Mouse (Mus musculus): ENCODE measurements around the gene Spry1.
"Not testable (repeated sequence)": the region's sequence is repeated elsewhere in the genome, so short reads cannot be mapped to it uniquely, and the experiment has no call there.

Gene Spry1
- long read RNA-seq, experiment 1, partial matches to known transcripts: 0 of 5 reads
- long read RNA-seq, experiment 1, other reads (novel, unspliced or antisense): 5 of 5 reads
- long read RNA-seq, experiment 2, partial matches to known transcripts: 3 of 3 reads
- long read RNA-seq, experiment 2, other reads (novel, unspliced or antisense): 0 of 3 reads

DNA sequence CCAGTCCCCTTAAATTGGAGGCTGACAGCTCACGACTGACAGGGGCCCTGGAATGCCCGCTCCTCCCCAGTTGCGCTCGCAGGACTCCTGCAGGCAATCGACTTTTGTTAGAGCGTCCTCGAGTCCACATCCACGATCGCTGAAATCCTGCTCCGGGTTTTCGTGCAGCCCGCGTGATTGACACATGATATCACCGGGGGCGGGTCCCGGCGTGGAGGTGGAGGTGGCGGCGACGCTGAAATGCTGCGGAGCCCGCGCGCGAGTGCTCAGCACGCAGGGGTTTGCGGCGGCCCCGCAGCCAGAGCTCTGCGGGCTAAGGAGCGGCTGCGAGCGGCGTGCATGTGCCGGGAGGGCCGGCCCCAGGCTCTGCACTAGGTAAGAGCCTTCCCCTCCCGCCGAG lies at the start of gene Spry1:
Gene Spry1, plus strand, starts transcription at position 258 of the 400 bp plus-strand sequence.
- intact Hi-C loops (cut with DNase I): loop anchor here (5.0 to 10.0 kb wide), 4 partner anchors 115 to 563 kb away; no protein-coding TSS in a partner anchor

DNA sequence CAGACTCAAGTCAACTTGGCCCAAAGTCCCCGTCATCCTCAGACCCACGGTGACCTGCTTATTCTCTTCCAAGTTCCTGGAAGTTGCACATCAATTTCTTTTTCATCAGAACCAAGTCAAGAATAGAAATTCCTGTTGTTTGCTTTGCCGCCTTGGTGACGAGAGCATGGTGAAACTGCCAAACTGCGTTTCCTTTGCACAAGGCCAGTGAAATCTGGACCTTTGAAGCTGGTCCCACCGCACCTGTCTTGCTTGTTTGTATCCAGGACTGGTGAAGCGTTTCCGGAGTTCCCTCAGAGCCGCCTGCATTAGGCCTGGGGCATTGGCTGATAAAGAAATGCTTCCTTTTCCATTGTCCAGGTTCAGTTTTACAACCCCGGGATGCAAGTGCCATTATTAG lies 44.0 kb upstream of the Spry1 start:
- intact Hi-C loops (cut with DNase I): no loop called here

DNA sequence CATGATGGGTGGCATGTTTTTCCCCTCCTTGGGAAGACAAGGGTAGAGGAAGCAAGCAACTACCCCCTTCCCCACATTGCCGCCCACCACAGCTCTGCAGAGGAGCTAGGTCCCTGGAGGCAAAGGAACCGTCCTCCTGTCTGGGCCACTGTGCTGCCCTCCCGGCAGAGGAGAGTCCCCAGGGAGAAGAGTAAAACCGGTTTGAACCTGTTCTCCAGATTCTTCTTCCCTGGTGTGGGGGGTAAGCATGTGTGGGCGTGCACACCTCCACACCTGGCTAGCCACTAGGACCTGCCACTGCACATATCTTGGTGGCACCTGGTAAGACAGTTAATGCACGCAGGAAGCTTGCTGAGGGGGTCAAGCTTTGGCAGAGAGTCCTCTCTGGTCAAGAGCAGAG lies 43.2 kb upstream of the Spry1 start:
- intact Hi-C loops (cut with DNase I): no loop called here

DNA sequence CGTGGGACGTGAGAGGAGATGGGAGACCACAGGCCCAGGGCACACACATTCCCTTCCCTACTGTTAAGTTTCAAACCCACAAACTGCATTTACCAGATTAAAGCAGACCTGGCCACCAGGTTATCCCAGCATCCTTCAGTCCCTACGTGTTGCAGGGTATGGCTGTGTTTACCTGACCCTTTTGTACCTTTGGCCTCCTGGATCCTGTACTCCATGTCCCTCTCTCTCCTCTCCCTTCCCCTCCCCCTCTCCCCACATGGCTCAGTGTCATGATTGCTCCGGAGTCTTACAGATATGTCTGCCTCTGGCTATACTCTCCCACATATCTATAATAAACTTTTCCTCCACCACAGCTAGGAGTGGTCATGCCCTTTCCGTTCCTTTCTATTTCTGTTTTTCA lies 42.5 kb upstream of the Spry1 start:
- intact Hi-C loops (cut with DNase I): no loop called here

DNA sequence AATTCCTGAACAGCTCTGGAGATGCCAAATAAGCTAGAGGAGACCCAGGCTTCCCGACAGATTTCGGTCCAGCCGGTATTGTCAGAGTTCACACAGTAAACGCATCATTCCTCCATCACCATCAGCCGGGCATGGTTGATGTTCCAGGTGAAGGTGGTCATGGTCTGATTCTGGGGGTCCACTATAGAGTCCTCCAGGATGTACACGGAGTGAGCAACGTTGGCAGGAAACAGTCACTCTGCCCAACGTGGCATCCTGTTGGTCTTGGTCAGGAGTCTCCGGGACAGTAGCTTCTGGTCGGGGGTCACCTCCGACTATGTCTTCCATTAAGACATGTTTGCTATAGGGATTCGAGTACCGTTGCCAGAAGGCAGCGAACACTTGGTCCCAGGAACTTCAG lies 40.1 kb upstream of the Spry1 start:
- intact Hi-C loops (cut with DNase I): not testable (repeated sequence)

DNA sequence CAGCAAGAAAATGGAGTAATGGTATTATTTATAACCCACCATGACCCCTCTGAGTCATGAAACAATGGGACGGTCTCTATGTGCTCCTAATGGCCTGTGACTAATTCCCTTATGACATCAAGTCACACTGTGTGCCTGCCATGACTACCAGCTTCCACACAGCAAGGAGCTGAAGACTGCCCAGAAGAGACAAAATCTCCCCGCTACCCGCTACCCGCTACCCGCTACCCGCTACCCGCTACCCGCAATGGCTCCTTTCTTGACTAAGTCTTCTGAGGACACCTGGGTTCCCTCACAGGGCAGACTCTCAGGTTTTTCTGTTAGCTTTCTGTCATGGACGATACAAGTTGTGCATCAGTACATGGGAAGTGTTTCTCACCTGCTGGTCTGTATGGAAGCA lies 37.4 kb upstream of the Spry1 start:
- intact Hi-C loops (cut with DNase I): no loop called here

DNA sequence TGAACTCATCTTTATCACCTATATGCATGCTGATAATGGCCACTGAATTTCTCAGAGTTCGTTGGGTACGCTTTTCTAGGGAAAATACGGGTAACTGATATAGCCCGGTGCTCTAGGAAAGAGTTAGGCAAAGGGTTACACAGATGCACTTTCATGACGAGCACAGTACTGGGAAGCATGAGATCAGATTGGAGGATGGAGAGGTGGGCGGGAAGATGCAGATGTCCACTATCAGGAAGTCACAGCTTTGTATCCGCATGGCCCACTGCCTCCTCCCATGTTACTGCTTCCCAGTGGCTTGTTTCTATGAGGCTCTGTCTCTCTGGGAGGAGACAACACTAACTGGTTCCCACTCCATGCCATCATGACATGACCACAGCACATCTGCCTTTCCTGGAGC lies 36.9 kb upstream of the Spry1 start:
- intact Hi-C loops (cut with DNase I): no loop called here

DNA sequence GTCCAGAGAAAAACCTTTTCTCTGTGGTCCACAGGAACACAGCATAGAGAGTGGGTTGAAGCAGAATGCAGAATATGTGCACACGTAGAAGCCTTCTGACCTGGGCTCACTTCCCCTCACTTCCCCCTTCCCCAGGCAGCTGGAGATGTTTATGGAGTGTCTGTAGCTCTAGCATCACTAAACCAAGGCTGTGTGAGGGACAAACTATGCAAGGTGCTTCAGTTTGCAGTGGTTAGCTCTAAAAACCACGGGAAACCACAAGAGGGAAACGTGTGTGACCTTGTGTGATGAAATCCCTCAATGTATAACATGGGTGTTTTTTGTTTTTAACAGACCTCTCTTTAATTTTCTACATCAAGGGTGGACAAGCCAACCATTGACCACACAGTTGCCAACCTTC lies 36.2 kb upstream of the Spry1 start:
- intact Hi-C loops (cut with DNase I): no loop called here

DNA sequence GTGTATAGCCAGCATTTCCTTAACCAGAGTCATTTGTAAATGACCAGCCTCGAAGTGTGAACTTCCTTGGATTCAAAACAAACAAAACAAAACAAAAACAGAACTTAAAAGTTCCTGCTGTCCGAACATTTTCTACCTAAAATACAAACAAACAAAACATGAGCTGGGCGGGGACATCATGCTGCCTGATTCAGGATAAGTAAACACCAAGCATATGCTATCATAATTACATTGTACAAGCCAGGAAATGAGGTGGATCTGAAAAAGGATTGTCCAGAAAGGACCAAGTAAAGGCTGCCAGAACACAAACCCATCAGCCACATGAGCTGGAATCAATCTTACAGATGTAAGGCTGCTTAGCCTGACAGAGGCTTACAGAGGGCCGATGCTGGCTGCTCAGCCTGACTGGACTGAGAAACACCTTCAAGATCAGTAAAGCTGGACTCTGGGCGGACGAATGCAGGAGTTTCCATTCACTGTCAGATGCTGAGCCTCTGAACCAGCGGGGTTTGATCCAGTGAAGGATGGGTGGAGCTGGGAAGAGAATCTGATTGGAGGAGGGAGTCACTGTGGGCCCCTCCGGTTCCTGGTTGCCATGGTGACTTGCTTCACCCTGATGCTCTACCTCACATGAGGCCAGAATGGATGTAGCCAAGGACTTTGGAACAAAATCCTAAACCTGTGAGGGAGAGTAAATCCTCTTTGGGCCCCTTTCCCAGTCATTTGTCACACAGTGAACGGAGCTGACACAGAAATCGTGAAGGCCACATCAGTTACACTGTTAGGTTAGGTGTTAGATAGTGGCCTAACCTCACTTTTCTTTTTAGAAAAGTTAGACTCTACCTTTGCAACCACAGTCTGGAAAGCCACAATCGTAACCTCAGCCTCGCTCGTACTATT lies 34.5 kb upstream of the Spry1 start:
- intact Hi-C loops (cut with DNase I): no loop called here

DNA sequence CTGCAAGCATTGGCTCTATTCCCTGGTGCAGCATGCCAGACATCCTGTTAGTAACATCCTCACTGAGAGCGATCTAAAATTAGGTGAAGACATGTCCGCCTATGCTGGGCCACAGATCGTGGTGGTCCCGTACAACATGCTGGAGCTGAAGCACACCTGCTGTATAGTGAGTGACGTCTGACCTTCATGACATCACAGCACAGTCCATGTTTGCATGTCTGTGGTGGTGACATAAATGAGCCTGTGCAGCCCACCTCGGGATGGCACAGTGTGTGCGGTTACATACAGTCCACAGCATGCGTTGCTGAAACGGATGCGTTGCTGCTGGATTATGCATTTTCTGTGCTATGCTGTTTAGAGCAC lies 33.9 kb upstream of the Spry1 start:
- intact Hi-C loops (cut with DNase I): no loop called here

DNA sequence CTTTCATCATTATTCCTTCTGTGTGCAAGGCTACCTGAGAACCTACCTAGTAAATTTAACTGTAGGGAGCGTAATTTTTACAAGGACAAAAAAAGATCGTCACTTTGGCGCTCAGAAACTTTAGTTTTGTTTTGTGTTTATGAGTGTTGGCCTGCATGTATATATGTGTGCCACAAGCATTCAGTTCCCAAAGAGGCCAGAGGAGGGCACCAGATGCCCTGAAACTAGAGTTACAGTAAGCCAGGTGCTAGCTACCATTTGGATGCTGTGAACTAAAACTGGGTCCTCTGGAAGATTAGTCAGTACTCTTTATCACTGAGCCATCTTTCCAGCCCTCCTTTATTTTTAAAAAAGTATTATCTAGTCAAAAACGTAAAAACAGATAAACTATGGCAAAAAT lies 30.8 kb upstream of the Spry1 start:
- intact Hi-C loops (cut with DNase I): no loop called here

DNA sequence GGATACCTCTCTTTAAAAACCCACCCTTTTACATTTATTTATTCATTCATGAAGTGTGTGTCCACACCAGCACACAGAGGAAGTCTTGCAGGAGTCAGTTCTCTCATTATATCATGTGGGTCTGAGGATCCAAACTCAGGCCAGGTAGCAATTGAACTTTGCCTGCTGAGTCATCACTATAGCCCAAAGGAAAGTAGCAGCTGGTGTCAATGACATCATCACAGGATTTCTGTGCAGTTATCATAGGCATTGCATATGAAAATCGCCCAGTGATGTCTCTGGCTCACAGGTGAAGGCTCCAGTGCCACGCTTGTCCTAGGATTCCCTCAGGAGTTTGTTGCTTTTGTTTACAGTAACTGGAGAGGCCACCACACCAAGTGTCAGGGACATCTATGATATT lies 29.1 kb upstream of the Spry1 start:
- intact Hi-C loops (cut with DNase I): no loop called here

DNA sequence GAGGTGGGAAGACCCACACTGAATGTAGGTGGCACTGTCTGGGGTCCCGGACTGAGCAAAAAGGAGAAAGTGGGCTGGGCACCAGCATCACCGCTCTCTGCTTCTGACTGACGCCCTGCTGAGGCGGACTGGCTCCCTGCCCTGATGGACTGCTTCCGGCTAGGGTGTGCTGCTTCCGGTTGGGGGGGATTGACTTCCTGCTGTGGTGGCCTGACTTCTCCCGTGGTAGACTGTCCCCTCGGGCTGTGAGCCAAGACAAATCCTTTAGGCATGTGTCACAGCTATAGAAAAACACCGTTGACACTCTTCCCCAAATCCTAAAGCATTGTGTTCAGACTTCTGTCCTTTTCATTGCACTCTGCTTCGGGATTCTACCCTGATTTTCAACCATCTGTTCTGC lies 26.0 kb upstream of the Spry1 start:
- intact Hi-C loops (cut with DNase I): no loop called here

DNA sequence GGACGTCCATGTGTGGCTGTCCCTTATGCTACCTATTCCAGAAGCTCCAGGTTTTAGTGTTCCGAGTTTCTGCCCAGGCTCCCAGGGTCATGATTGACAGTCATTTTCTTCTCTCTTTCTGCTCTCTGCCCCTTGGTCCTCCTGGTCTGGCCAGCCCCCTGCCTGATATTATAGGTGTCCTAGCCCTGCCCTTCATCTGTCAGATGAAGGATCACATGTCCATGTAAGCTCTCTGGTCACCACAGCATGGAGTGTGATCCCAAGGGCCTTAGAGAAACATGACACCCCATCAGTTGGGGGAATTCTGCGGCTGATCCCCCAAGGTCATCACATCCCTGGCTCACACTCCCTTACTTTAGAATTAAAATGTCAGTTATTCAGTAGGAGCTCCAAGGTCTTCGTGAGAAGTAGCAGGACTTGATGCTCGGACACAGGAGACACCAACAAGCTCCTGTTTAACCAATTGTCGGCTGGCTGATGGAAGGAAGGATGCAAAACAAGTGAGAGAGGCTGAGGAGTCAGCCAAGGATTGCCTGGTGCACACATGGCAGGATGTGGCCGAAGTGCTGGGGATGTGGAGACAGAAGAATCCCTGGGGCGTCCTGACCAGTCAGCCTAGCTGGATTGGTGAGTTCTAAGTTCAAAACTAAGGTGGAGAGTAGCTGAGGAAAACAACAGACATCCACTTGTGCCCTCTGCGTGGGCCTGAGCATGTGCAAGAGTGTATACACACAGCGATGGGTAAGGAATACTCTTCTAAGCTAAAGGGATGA lies 24.7 kb upstream of the Spry1 start:
- intact Hi-C loops (cut with DNase I): no loop called here

DNA sequence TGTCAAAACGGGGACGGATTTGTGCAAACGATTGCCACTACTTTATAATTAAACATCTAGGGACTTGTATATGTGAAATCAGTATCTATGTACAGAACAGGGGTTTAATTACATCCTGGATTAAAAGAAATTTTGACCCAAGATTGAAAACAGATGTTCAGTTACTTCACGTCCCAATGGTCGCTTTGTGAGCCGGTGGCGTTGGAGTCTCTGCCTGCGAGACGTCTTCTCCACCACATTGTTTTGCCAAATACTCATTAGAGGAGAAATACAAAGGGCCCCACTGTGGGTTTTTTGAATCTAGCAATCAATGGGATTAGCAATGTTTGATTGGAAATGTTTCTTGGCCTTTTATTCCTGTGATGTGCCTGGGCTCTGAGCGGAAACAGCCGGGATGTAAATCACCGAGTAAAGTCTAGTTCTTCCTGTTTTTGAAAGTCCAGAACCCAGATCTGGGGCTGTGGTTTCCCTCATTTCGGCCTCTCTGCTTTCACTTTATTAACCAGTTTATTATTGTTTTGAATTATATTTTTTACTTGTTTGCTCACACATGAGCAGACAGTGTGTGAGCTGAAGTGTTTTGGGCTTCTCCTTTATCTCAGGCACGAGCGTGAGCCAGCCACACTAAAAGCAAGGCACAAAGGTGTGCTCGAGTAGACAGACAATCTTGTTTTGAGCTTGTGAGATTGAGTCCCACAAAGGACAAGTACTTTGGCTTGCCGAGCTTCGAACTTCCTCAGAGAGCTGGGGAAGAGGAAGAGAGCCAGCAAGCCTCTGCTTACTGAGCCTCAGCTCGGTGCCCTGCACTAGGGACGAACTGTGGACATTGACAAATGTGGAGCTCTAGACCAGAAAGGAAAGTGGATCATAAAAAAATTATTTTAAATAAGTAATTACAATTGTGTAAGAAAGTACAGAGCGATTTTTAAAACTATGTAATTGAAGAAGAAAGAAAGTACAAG lies 22.9 kb upstream of the Spry1 start:
- intact Hi-C loops (cut with DNase I): no loop called here

DNA sequence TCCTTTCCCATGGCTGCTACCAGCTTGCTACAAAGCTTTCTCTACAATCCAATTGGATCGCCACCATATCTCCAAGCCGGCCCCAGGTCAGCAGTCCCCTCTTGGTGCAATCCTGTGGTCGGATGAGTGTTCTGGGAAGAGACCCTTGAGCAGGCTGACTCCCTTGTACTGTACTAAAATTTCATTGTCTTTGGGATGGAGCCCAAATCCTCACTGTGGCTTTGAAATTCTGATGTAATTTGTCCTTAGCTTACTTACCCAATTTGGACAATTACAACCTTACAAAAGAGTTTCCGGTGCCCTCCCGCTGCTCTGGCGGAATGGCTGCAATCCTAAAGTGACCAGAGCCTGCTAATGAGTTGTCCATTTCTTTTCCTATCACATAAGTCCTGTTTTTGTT lies 7.5 kb upstream of the Spry1 start:
- intact Hi-C loops (cut with DNase I): loop anchor here (5.0 to 10.0 kb wide), 2 partner anchors 157 to 320 kb away; no protein-coding TSS in a partner anchor

DNA sequence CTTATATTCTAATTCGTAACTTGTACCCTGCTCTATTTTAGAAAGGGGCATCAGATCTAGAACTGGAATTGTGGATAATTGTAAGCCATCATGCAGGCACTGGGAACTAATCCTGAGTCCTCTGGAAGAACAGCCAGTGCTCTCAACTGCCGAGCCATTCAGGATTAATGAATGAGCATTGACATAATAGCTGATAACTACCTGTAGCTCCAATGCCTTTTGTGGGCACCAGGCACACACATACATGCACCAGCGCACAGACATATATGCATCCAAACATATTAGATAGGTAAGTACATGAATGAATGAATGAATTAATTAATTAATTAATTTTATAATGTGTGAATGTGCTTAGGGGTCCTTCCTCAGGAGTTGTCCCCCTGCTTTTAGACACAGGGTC lies 7.0 kb upstream of the Spry1 start:
- intact Hi-C loops (cut with DNase I): loop anchor here (5.0 to 10.0 kb wide), 2 partner anchors 158 to 320 kb away; no protein-coding TSS in a partner anchor

DNA sequence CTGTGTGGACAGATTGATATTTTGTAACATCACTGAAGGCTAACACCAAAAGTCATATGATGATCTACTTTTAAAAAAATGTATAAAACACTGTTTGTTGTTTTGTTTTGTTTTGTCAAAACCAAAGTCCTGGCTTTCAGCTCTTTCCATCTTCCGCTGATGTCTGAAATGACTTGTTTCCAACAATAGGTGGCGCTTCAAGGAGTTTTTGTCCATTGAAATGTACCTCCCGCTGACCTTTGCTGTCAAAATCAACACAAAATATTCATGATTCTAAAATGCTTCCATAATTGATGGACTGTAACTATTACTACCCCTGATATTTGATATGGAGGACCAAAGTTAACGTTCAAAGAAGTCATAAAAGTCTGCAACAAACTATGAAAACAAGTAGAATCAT lies 5.1 kb upstream of the Spry1 start:
- intact Hi-C loops (cut with DNase I): loop anchor here (5.0 to 10.0 kb wide), 2 partner anchors 160 to 318 kb away; no protein-coding TSS in a partner anchor

DNA sequence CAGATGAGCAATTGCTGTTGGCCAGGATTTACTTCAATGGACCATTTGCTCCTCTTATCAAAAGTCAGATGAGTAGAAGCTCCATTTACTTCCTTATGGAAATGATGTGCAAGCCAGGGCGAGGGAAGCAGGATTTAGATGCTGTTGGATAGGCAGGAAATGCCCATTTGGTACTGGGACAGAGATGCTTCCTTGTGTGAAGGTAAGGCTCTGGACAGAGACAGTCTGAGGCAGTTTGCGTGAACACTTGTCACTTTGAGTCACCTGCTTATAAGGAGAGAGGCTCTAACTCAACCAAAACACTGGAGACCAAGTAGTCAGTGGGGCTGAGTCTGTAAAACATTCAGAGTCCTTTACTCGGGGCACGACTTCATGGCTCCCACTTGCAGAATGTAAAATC lies 2.8 kb upstream of the Spry1 start:
- intact Hi-C loops (cut with DNase I): loop anchor here (10.0 kb wide), 1 partner anchor 162 kb away; no protein-coding TSS in a partner anchor

DNA sequence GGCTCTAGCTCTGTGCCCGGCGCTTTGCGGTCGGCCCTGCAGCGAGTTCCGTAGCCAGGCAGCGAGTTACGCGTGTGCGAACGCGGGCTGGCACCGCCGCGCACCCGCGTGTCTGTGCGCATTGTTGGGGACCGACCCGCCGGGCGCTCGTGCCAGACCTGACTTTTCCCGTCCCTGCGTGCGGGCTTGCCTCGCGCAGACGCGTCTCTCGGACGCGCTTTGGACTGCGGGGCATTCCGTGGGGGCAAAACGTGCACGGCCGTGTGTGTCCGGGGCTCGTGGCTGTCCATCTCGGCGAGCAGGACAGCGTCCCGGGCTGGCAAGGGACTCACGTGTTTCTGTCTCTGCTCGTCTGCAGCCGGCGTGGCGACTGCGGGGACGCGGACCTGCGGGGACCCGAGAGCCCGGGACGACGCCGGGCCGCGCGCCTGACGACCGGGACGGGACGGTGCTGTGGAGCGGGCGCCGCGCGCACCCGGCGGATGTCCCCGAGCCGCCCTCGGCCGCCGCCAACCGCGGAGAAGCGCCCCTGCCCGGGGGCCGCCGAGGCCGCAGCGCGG lies 495 bp downstream of the Spry1 start:
- intact Hi-C loops (cut with DNase I): loop anchor here (5.0 to 10.0 kb wide), 3 partner anchors 115 to 562 kb away; no protein-coding TSS in a partner anchor
